Mouse (Mus musculus): ENCODE measurements around the gene Olfr1424.
"Not testable (repeated sequence)": the region's sequence is repeated elsewhere in the genome, so short reads cannot be mapped to it uniquely, and the experiment has no call there.

DNA sequence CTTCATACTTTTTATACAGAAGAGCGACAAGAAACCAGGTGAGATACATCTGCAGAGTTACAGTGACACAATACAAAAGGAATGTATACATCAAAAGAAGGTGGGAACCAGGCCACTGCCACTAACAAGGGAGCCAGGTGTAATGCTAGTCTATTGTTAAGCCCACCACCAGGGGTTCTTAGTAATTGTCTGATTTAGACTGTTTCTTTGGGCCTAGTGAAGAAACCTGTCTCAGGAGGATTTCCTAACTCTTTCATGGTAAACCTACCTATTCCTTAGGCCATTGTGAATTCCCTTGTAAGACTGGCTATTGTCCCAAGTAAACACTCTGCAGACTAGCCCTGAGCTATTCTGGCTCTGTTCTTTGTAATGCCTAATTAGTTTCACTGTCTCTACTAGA is 7.1 kb upstream of the Olfr1424 start:
- not testable (repeated sequence) for TF ChIP-seq CTCF, EP300 (IDR thresholded peaks at IDR 0.05)
